Mouse (Mus musculus) stomach, postnatal 0 days (tissue): ENCODE results near the gene Anxa3. TPM values are rescaled to one million over a fixed set of nuclear protein-coding genes. Genes with fewer than 3 reads are reported as not detected.

Experiments
- ATAC-seq: fragments of 200-750 bp; cut with Nextera tagmentation; 2 replicates; pipeline ENCODE4 v1.8.0; 2017; ENCODE audit not compliant: low FRiP score, low TSS enrichment
- DNase-seq: peaks from one replicate; pipeline ENCODE4 v3.0.0-alpha.2; 2016; ENCODE audit warnings: low spot score
- H3K27ac ChIP-seq: fragments of 300-500 bp; sonication (generic); replicated peaks from 2 replicates; pipeline ENCODE4 v1.5.1; 2014; ENCODE audit warnings: mild to moderate bottlenecking, control low read depth
- H3K27me3 ChIP-seq: fragments of 300-500 bp; sonication (generic); 2 replicates; pipeline ENCODE4 v1.6.1; 2014; ENCODE audit warnings: low read length; ENCODE audit not compliant: control insufficient read depth, insufficient read depth
- H3K36me3 ChIP-seq: fragments of 300-500 bp; sonication (generic); 2 replicates; pipeline ENCODE4 v1.6.1; 2014; ENCODE audit warnings: low read length, mixed read lengths; ENCODE audit not compliant: control insufficient read depth, insufficient read depth
- H3K4me1 ChIP-seq: fragments of 300-500 bp; sonication (generic); replicated peaks from 2 replicates; pipeline ENCODE4 v1.6.1; 2014; ENCODE audit warnings: antibody characterized with exemption; ENCODE audit not compliant: control insufficient read depth, insufficient read depth
- H3K4me2 ChIP-seq: fragments of 300-500 bp; sonication (generic); replicated peaks from 2 replicates; pipeline ENCODE4 v1.6.1; 2014; ENCODE audit warnings: low read depth, mild to moderate bottlenecking, control low read depth, moderate library complexity
- H3K4me3 ChIP-seq: fragments of 300-500 bp; sonication (generic); 2 replicates; pipeline ENCODE4 v1.5.1; 2014; ENCODE audit warnings: low read depth, low read length, control low read depth
- H3K9ac ChIP-seq: fragments of 300-500 bp; sonication (generic); 2 replicates; pipeline ENCODE4 v1.6.1; 2014; ENCODE audit warnings: mild to moderate bottlenecking, low read length, control low read depth, mixed read lengths
- H3K9me3 ChIP-seq: fragments of 300-500 bp; sonication (generic); 2 replicates; pipeline ENCODE4 v1.6.1; 2016; ENCODE audit warnings: low read length; ENCODE audit not compliant: control insufficient read depth
- CTCF ChIP-seq: IDR thresholded peaks from 2 replicates; pipeline ENCODE4 v1.5.1; 2016; ENCODE audit warnings: antibody characterized with exemption, low read depth, mild to moderate bottlenecking, moderate library complexity
- EP300 ChIP-seq: optimal IDR thresholded peaks from 2 replicates; pipeline ENCODE3; 2016; ENCODE audit warnings: antibody characterized with exemption
- WGBS: fragments of 180-500 bp; shearing (Covaris S2); extraction: QIAGEN DNeasy Blood & Tissue Kit; methylation state at CpG from one replicate; pipeline ENCODE4 v1.1.7; 2014; 5-methylcytosine and 5-hydroxymethylcytosine counted together
- polyA plus RNA-seq: library from polyadenylated mRNA; unstranded; fragments of >200 nt; fragmentation: Nextera tagmentation; extraction: Ambion mirVana; gene quantifications from 2 replicates; pipeline ENCODE4 v1.2.1, GENCODE M21; 2015

The Anxa3 gene
- polyA plus RNA-seq: 83.6 and 91.4 TPM in 2 replicates

GRCm38 (mm10) chr5:96792936-96793718, at the start of gene Anxa3:
Gene Anxa3 (plus strand): TSS chr5:96793339.
- Histone ChIP-seq H3K4me3 (peak within 1 kb of the TSS; percentile 55), H3K36me3 (no peaks in the 10 kb centered on the region), H3K9ac (peak within 1 kb of the TSS; percentile 75), H3K9me3 (no peaks in the 10 kb centered on the region), H3K4me1 (0 out of 2 replicates have a peak, but pooled peaks cover 4% of the 10 kb centered on the region), H3K27me3 (no peaks in the 10 kb centered on the region), H3K27ac (peak within 1 kb of the TSS; percentile 84), H3K4me2 (peak within 1 kb of the TSS; percentile 85)
- DNase-seq (peak; percentile 74), ATAC-seq (peak; percentile 95)
- 11% methylated on average over 20 of the region's 26 CpGs for WGBS
- TF ChIP-seq EP300 (no peak), CTCF (no peak)

DNA sequence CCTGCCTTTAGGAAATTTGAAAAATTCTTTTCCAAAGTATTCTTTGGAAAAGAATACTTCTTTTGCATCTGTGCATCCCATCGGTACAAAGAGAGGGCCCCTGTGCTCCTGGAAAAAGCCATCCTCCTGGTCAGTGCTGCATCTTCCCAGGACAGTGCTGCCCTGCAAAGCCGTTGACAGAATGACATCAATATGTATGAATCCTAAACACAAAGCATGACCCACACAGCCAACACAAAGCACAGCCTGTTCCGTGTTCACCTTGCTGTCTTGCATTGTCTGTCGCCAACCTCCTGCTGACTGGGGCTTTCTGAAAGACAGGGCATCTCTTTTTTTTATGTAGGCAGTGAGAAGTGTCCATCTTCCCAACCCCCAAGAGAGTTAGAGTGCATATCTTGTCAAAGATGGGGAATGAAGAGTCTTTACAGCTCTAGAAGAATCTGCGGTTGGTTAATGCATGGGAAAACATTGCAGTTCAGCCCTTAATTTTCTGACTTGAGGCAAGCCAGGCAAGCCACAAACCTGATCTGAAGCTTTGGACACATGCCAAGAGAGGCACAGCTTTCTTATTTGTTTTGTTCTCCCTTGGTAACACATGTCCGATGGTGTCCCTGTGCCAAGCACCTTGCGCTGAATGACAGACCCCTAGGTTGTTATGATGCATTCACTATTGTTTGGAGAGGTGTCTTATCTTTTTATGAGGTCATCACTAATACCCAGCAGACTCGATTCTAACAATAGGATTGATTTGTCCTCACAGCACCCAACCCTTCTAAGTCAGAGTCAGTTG, 45.7 kb upstream of the Anxa3 start:
- no peaks in the 10 kb centered on the region for H3K9me3 ChIP-seq
- no peak overlapping the region for H3K9ac ChIP-seq
- H3K4me2 ChIP-seq: no peak overlapping the region
- H3K27ac ChIP-seq: no peak overlapping the region
- H3K4me1 ChIP-seq: no peaks in the 10 kb centered on the region
- H3K36me3 ChIP-seq: no peaks in the 10 kb centered on the region
- H3K4me3 ChIP-seq: no peak overlapping the region
- TF ChIP-seq CTCF: no peak
- TF ChIP-seq EP300: no peak
- WGBS: 67% methylated on average over 8 of the region's 8 CpGs
- DNase-seq (no peak), ATAC-seq (no peak)
- H3K27me3 ChIP-seq: no peaks in the 10 kb centered on the region

- Histone ChIP-seq H3K27me3 (no peaks in the 10 kb centered on the region), H3K9ac (no peak overlapping the region), H3K27ac (no peak overlapping the region), H3K4me3 (no peak overlapping the region), H3K36me3 (no peaks in the 10 kb centered on the region), H3K4me2 (no peak overlapping the region), H3K4me1 (no peaks in the 10 kb centered on the region), H3K9me3 (no peaks in the 10 kb centered on the region)
- ATAC-seq: no peak
- no peak for TF ChIP-seq CTCF
- WGBS: 81% methylated on average over 7 of the region's 7 CpGs
- DNase-seq: no peak
These were observed 35.5 kb upstream of the Anxa3 start for GRCm38 (mm10) chr5:96757615-96758014.

DNA sequence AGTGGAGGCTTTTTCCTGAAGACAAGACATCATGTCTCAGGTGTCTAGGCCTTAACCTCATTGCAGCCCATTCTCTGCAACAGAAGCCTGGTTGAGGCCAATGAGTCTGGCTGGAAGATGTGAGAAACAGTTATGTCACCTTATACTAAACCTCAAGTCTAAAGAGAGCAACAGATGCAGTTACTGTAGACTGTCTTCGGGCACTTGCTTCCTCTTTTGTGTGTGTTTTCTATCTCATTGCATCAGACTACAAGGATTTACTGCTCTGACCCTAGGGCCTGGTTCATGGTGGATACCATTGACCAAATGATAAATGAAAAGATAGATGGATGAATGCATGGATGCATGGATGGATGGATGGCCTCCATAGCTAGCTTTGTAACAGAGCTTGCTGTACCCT, 31.1 kb upstream of the Anxa3 start:
- no peaks in the 10 kb centered on the region for H3K36me3 ChIP-seq
- no peaks in the 10 kb centered on the region for H3K9me3 ChIP-seq
- no peak for ATAC-seq
- no peak overlapping the region for H3K4me3 ChIP-seq
- no peak for DNase-seq
- no peaks in the 10 kb centered on the region for H3K27me3 ChIP-seq
- no peak overlapping the region for H3K27ac ChIP-seq
- TF ChIP-seq EP300 (no peak), CTCF (no peak)
- H3K4me1 ChIP-seq: no peaks in the 10 kb centered on the region
- WGBS: 82% methylated on average over 1 of the region's 1 CpGs
- no peak overlapping the region for H3K4me2 ChIP-seq
- H3K9ac ChIP-seq: no peak overlapping the region

- H3K9me3 ChIP-seq: no peaks in the 10 kb centered on the region
- no peak for TF ChIP-seq EP300
- peak; percentile 97 for TF ChIP-seq CTCF
- H3K4me2 ChIP-seq: no peak overlapping the region
- no peak overlapping the region for H3K9ac ChIP-seq
- no peak overlapping the region for H3K27ac ChIP-seq
- peak; percentile 71 for DNase-seq
- H3K4me3 ChIP-seq: no peak overlapping the region
- WGBS: 55% methylated on average over 10 of the region's 10 CpGs
- no peak for ATAC-seq
- no peaks in the 10 kb centered on the region for H3K27me3 ChIP-seq
- H3K4me1 ChIP-seq: no peaks in the 10 kb centered on the region
- no peaks in the 10 kb centered on the region for H3K36me3 ChIP-seq
These were observed 24.2 kb upstream of the Anxa3 start for GRCm38 (mm10) chr5:96768846-96769471.
